ENCODE assay signal across 11 mouse cellular contexts in the genomic region with DNA sequence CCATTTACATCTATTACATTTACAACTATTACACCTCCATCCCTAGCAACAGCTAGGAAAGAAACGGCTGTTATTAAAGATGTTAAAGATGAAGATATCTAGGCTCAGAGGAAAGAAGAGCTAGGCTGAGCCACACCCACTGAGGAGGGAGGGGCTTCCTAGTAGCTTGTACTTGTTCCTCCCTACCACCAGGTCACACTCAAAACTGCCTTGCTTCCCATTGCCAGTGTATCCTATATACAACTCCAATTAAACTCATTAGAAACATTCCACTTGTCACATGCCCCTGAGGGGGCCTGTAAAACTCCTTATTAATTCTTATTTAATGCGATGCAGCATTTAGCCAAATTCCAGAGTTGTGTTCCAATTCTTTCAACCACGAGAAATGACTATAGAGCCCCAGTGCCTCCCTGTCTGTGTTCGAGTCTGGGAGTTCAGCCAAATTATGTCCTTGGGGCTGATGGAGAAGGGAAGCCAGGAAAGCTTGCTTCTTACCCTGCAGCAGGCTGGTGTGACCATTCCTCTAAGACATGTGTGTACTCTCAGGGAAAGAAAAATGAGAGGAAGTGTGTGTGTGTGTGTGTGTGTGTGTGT.
DNase-seq lines count a peak whose midpoint lies in the region; ATAC-seq and TF ChIP-seq lines count a peak whose summit lies in the region.
"Had no signal": no experiment of that assay in that cellular context is flagged by ENCODE, and none has a peak within 500 bp of the region (broad histone marks: within the 10 kb centered on the region; RNA-seq: fewer than 3 reads in every experiment).

No protein-coding gene starts in this region.

- peak; percentile 40 for ATAC-seq in hindbrain, postnatal 0 days
- ATAC-seq in midbrain, postnatal 0 days (ENCODE audit: low FRiP score) = no peak

- H3K4me2 ChIP-seq in hindbrain, postnatal 0 days (ENCODE audit: low read depth, low read length) = no peak overlapping the region
- H3K4me2 ChIP-seq in midbrain, postnatal 0 days (ENCODE audit: low read depth, low read length, poor library complexity, severe bottlenecking) = no peak overlapping the region

- H3K4me3 ChIP-seq in hindbrain, postnatal 0 days (ENCODE audit: low read length) = no peak overlapping the region
- no peak overlapping the region for H3K4me3 ChIP-seq in hindbrain, embryonic 10.5 days
- no peak overlapping the region for H3K4me3 ChIP-seq in midbrain, postnatal 0 days (ENCODE audit: low read depth, low read length)
- no peak overlapping the region for H3K4me3 ChIP-seq in midbrain, embryonic 10.5 days

- H3K4me1 ChIP-seq in hindbrain, postnatal 0 days (ENCODE audit: insufficient read depth, low read length) = no peaks in the 10 kb centered on the region
- H3K4me1 ChIP-seq in hindbrain, embryonic 10.5 days (replicated peaks) = no peaks in the 10 kb centered on the region
- H3K4me1 ChIP-seq in midbrain, postnatal 0 days (ENCODE audit: insufficient read depth, low read length) = no peaks in the 10 kb centered on the region
- no peaks in the 10 kb centered on the region for H3K4me1 ChIP-seq in midbrain, embryonic 10.5 days

- no peaks in the 10 kb centered on the region for H3K9me3 ChIP-seq in hindbrain, postnatal 0 days (ENCODE audit: low read length)
- H3K9me3 ChIP-seq in hindbrain, embryonic 10.5 days = no peaks in the 10 kb centered on the region
- 0 out of 2 replicates have a peak, but pooled peaks cover 3% of the 10 kb centered on the region for H3K9me3 ChIP-seq in midbrain, postnatal 0 days (ENCODE audit: low read length)
- 0 out of 2 replicates have a peak, but pooled peaks cover 3% of the 10 kb centered on the region for H3K9me3 ChIP-seq in midbrain, embryonic 10.5 days (replicated peaks)

- H3K9ac ChIP-seq in hindbrain, postnatal 0 days (replicated peaks; ENCODE audit: low read length) = no peak overlapping the region
- H3K9ac ChIP-seq in midbrain, postnatal 0 days (replicated peaks; ENCODE audit: low read length, poor library complexity, severe bottlenecking) = no peak overlapping the region

- H3K36me3 ChIP-seq in hindbrain, postnatal 0 days (ENCODE audit: insufficient read depth, low read length) = no peaks in the 10 kb centered on the region
- H3K36me3 ChIP-seq in hindbrain, embryonic 10.5 days = no peaks in the 10 kb centered on the region
- H3K36me3 ChIP-seq in midbrain, postnatal 0 days (ENCODE audit: insufficient read depth, low read length) = no peaks in the 10 kb centered on the region
- H3K36me3 ChIP-seq in midbrain, embryonic 10.5 days = no peaks in the 10 kb centered on the region

- H3K27me3 ChIP-seq in hindbrain, postnatal 0 days (ENCODE audit: insufficient read depth, low read length) = no peaks in the 10 kb centered on the region
- H3K27me3 ChIP-seq in hindbrain, embryonic 10.5 days (ENCODE audit: insufficient read depth, poor library complexity, severe bottlenecking) = no peaks in the 10 kb centered on the region
- H3K27me3 ChIP-seq in midbrain, postnatal 0 days (ENCODE audit: insufficient read depth, low read length) = no peaks in the 10 kb centered on the region
- H3K27me3 ChIP-seq in midbrain, embryonic 10.5 days (ENCODE audit: low read depth, poor library complexity, severe bottlenecking) = no peaks in the 10 kb centered on the region

- 19% methylated on average over 4 of the region's 4 CpGs for WGBS in hindbrain, postnatal 0 days
- 82% methylated on average over 4 of the region's 4 CpGs for WGBS in hindbrain, embryonic 10.5 days
- 37% methylated on average over 4 of the region's 4 CpGs for WGBS in midbrain, postnatal 0 days
- 88% methylated on average over 4 of the region's 4 CpGs for WGBS in midbrain, embryonic 10.5 days

- peak; percentile 26 for DNase-seq in adrenal gland, postnatal 10 days
- DNase-seq in adrenal gland, adult 8-10 months = no peak
- DNase-seq in hindbrain, postnatal 0 days (ENCODE audit: low spot score) = peak; percentile 67
- DNase-seq in hindbrain, embryonic 10.5 days (ENCODE audit: low spot score) = no peak
- peak; percentile 67 for DNase-seq in midbrain, postnatal 0 days (ENCODE audit: low spot score)
- DNase-seq in midbrain, embryonic 10.5 days (ENCODE audit: low spot score) = no peak
- DNase-seq in testis, postnatal 10 days (ENCODE audit: low spot score) = peak; percentile 45
- DNase-seq in layer of hippocampus, adult 9-11 months = no peak
- DNase-seq: gastrocnemius, postnatal 10 days; heart, postnatal 14 days; thymus, adult 2 months had no signal

- H3K27ac ChIP-seq in hindbrain, postnatal 0 days = no peak overlapping the region
- no peak overlapping the region for H3K27ac ChIP-seq in hindbrain, embryonic 10.5 days
- H3K27ac ChIP-seq in midbrain, postnatal 0 days (ENCODE audit: low read depth, low read length) = no peak overlapping the region
- no peak overlapping the region for H3K27ac ChIP-seq in midbrain, embryonic 10.5 days (replicated peaks)

- TF ChIP-seq CTCF in hindbrain, postnatal 0 days (IDR thresholded peaks at IDR 0.05; ENCODE audit: low read depth) = 0 out of 2 replicates have a peak, but pooled peaks have one; percentile 9
- TF ChIP-seq CTCF in midbrain, postnatal 0 days (IDR thresholded peaks at IDR 0.05) = no peak

Comparison
In these comparisons a context has a peak if more than half of its experiments do, and no peak if none do; other contexts are left out.
1. DNase-seq: peak in adrenal gland, postnatal 10 days (single experiment), hindbrain, postnatal 0 days (single experiment), midbrain, postnatal 0 days (single experiment) and testis, postnatal 10 days (single experiment); none in adrenal gland, adult 8-10 months (single experiment), hindbrain, embryonic 10.5 days (single experiment), midbrain, embryonic 10.5 days (single experiment) and layer of hippocampus, adult 9-11 months (single experiment).